Mouse (Mus musculus): ENCODE measurements around the gene Gigyf2.

The Gigyf2 gene

DNA sequence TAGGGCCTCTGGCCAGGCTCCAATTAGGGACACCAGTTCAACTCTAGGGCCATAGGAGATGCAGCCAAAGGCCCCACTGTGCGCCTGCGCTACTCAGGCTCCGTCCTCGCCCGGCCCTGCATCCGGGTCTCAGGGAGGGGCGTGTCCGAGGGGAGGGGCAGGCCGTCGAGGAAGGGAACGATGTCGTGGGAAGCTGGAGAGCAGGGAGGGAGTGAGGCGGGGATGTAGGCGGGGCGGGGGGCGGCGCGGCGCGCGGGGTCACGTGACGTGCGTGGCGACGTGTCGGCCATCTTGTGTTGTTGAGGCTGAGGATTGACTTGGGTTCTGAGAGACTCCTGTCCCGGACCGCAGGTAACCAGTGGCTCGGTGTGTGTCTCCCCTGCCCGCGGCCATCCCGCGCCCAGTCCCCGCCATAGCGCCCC, at the start of gene Gigyf2:
Gene Gigyf2 (plus strand): TSS at position 257 of the 422 bp plus-strand sequence.
- ChIA-PET POLR2A (interaction anchor here (0.5 to 4.3 kb wide), 76 partner anchors 10 to 968 kb away, joined by 3 to 35 read pairs (median 3); partner anchors contain the start of genes Ecel1 (in 1 of the 4), Ncl (in 1 of the 4) and Ptma (in 1 of the 4)), CTCF (interaction anchor here in 3 of 4 experiments (0.6 to 1.3 kb wide), 12 partner anchors 10 to 760 kb away, joined by 3 to 6 read pairs (median 3); no protein-coding TSS in a partner anchor)

- CTCF ChIA-PET: interaction anchor here in 2 of 4 experiments (1.2 to 3.3 kb wide), 2 partner anchors 11 to 34 kb away, joined by 4 to 21 read pairs; no protein-coding TSS in a partner anchor
Observed at GRCm38 (mm10) chr1:87280281-87280680, 46.5 kb upstream of the Gigyf2 start.

GRCm38 (mm10) chr1:87281599-87282412, 45.0 kb upstream of the Gigyf2 start:
- POLR2A ChIA-PET: interaction anchor here in 3 of 4 experiments (0.6 to 3.6 kb wide), 23 partner anchors 9 to 610 kb away, joined by 3 to 13 read pairs (median 4); partner anchors contain the start of genes Chrnd (in 1 of the 3), Efhd1 (in 1 of the 3) and Gigyf2 (in 1 of the 3)
- CTCF ChIA-PET: interaction anchor here (0.6 to 3.3 kb wide), 19 partner anchors 10 to 1387 kb away, joined by 3 to 21 read pairs (median 4); partner anchors contain the start of gene Ecel1 (in 1 of the 4)

More at GRCm38 (mm10) chr1:87280281-87280680, 46.5 kb upstream of the Gigyf2 start:
- POLR2A ChIA-PET: interaction anchor here in 2 of 4 experiments (0.6 to 2.0 kb wide), 7 partner anchors 9 to 51 kb away, joined by 3 to 7 read pairs (median 4); partner anchors contain the start of genes Efhd1 (in 1 of the 2) and Gigyf2 (in 1 of the 2)

- ChIA-PET CTCF (interaction anchor here (0.6 to 3.3 kb wide), 13 partner anchors 9 to 1387 kb away, joined by 3 to 21 read pairs (median 3); partner anchors contain the start of gene Ecel1 (in 1 of the 4)), POLR2A (interaction anchor here in 3 of 4 experiments (0.6 to 3.6 kb wide), 14 partner anchors 10 to 92 kb away, joined by 3 to 13 read pairs (median 4); partner anchors contain the start of gene Chrnd (in 1 of the 3))
Observed at GRCm38 (mm10) chr1:87282413-87282788, 44.4 kb upstream of the Gigyf2 start.

DNA sequence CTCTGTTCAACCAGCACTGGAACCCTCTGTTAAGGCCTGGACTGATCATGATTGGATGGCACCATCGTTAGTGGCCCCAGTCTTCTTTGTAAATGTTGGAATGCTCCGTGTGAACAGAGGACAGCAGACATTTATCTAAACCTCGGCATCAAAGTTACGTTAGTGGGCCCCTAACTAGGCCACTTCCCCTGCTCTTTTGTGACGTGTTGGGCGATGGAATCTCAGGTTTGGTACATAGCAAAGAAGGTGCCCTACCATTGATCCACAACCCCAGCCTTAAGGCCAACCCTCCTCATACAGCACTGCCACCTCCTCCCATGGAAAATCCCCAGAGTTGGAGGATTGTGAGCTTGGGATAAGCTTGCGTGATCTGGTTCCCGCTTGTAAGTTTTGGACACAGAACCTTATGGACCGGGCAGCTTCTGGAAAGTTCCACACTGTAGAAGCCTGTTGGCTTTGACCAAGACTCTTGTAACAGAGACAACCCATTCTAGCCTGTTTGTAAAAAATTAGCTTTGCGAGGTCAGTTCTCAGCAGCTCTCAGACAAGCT, 43.3 kb upstream of the Gigyf2 start:
- ChIA-PET POLR2A (interaction anchor here in 2 of 4 experiments (0.8 to 3.6 kb wide), 8 partner anchors 8 to 43 kb away, joined by 3 to 13 read pairs (median 4); partner anchors contain the start of gene Gigyf2 (in 1 of the 2)), CTCF (interaction anchor here in 1 of 4 experiments (1.1 to 3.3 kb wide), 2 partner anchors 8 to 24 kb away, joined by 4 to 21 read pairs; no protein-coding TSS in a partner anchor)

- POLR2A ChIA-PET: interaction anchor here in 1 of 4 experiments (0.6 kb wide), 2 partner anchors 20 to 601 kb away, joined by 3 to 4 read pairs; no protein-coding TSS in a partner anchor
- CTCF ChIA-PET: interaction anchor here in 1 of 4 experiments (0.6 kb wide), 1 partner anchor 32 kb away, joined by 3 read pairs; no protein-coding TSS in a partner anchor
Observed at GRCm38 (mm10) chr1:87287105-87287504, 39.7 kb upstream of the Gigyf2 start.

DNA sequence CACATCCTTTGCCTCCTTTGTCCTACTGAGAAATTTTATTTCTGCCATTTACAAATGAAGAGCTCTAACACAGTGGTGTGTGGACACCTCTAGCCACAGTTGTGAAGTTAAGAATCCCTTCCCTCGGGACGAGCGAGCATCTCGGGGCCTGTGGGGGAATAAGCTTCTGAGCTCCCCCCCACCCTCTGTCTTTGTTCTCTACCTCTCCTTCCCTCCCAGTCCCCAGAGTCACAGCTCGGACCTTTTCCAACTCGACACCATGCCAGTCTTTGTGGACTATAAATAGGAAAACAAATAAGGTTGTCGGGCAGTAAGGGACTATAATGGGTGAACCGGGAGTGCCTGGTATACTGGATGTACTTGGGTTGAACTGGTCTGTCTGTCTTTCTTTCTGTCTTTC, 35.4 kb upstream of the Gigyf2 start:
- ChIA-PET CTCF (interaction anchor here in 3 of 4 experiments (0.7 to 3.7 kb wide), 4 partner anchors 10 to 147 kb away, joined by 3 to 21 read pairs (median 10); no protein-coding TSS in a partner anchor), POLR2A (interaction anchor here in 2 of 4 experiments (0.6 to 2.7 kb wide), 10 partner anchors 8 to 232 kb away, joined by 3 to 13 read pairs (median 4); partner anchors contain the start of gene Gigyf2 (in 2 of the 2))

DNA sequence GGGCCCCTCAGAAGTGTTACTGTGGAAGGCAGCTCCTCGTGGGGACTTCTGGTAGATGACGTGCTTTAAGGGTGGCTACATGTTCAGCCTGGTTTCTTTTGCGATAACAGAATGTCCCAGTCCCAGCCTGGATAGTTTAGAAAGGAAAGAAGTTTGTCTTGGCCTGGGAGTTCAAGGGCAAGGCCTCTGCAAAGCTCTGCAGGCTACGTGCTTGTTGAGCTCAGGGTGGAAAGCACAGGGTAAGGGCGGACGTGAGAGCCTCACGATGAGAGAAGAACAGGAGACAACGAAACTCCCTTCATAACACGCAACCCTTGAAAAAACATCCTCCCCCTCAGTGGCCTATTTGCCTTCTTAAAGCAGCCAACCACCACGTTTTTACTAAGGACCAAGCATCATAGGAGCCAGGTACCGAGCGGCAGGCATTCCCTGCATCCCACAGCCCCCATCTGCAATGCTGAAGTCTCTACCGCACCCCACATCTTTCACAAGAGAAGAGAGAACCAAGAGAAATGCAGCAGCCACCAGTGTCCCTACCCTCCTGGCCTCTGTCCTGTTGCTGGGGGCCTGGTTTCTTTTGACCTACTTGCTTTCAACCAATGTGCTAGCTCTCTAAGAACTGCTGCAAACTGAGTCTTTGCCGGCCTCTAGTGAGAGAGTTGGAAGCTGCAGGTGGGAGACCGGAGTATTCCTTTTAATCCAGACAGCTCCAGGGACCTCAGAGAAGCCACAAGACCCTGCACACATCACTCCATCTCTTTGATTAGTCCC, 34.2 kb upstream of the Gigyf2 start:
- ChIA-PET CTCF (interaction anchor here (0.5 to 3.7 kb wide), 30 partner anchors 10 to 511 kb away, joined by 3 to 21 read pairs (median 4); partner anchors contain the start of genes Efhd1 (in 1 of the 4) and Sag (in 1 of the 4)), POLR2A (interaction anchor here in 3 of 4 experiments (0.6 to 2.7 kb wide), 19 partner anchors 10 to 766 kb away, joined by 3 to 13 read pairs (median 4); partner anchors contain the start of genes Gigyf2 (in 2 of the 3) and Ptma (in 1 of the 3))

GRCm38 (mm10) chr1:87294063-87294710, 32.6 kb upstream of the Gigyf2 start:
- CTCF ChIA-PET: interaction anchor here in 1 of 4 experiments (1.0 kb wide), 1 partner anchor 36 kb away, joined by 3 read pairs; no protein-coding TSS in a partner anchor

DNA sequence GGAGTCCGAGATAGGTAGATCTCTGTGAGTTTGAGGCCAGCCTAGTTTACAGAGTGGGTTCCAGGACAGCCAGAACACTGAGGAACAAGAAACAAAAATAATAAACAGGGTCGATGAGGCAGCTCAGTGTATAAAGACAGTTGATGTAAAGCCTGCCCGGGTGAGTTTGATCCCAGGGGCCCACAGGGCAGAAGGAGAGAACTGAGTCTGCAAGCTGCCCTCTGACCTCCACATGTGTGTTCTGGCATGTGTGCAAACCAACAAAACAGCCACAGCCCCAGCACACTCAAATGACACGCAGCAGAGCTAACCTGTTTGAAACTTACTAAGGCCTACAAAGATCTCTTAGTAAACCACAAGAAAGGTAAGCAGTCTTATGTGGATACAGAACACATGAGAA, 31.8 kb upstream of the Gigyf2 start:
- POLR2A ChIA-PET: interaction anchor here in 1 of 4 experiments (1.2 kb wide), 1 partner anchor 31 kb away, joined by 11 read pairs; the partner anchor contains the start of gene Gigyf2
- CTCF ChIA-PET: interaction anchor here in 2 of 4 experiments (0.7 to 1.0 kb wide), 2 partner anchors 36 to 1285 kb away, joined by 3 to 9 read pairs; no protein-coding TSS in a partner anchor

More at GRCm38 (mm10) chr1:87294063-87294710, 32.6 kb upstream of the Gigyf2 start:
- POLR2A ChIA-PET: interaction anchor here in 1 of 4 experiments (0.7 to 1.2 kb wide), 2 partner anchors 30 to 32 kb away, joined by 3 to 11 read pairs; partner anchors contain the start of genes Efhd1 and Gigyf2

- ChIA-PET POLR2A (interaction anchor here in 2 of 4 experiments (0.9 to 2.4 kb wide), 8 partner anchors 12 to 71 kb away, joined by 3 to 8 read pairs (median 4); partner anchors contain the start of gene Gigyf2 (in 1 of the 2)), CTCF (interaction anchor here in 2 of 4 experiments (0.6 to 1.0 kb wide), 3 partner anchors 15 to 313 kb away, joined by 3 read pairs; no protein-coding TSS in a partner anchor)
Observed at GRCm38 (mm10) chr1:87297346-87297925, 29.4 kb upstream of the Gigyf2 start.

- CTCF ChIA-PET: interaction anchor here in 1 of 4 experiments (1.3 kb wide), 1 partner anchor 37 kb away, joined by 3 read pairs; no protein-coding TSS in a partner anchor
Observed at GRCm38 (mm10) chr1:87300360-87301286, 26.2 kb upstream of the Gigyf2 start.

DNA sequence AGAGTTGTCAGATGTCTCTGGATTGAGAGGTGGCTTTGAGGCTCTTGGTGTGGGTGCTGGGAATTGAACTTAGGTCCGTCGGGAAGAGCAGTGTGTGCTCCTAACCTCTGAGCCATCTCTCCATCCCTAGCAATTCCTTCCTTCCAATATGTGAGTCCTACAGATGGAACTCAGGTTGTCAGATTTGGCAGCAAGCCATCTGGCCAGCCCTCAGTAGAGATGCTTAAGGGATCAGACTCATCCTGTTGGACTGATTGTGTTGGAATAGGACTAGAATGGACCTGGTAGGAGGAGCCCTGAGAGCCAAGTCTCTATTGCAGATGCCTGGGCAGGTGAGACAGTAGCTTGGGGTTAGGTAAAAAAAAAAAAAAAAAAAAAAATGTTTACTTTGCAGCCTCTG, 24.8 kb upstream of the Gigyf2 start:
- POLR2A ChIA-PET: interaction anchor here in 2 of 4 experiments (0.5 to 1.9 kb wide), 5 partner anchors 8 to 904 kb away, joined by 3 to 6 read pairs (median 4); no protein-coding TSS in a partner anchor

More at GRCm38 (mm10) chr1:87300360-87301286, 26.2 kb upstream of the Gigyf2 start:
- POLR2A ChIA-PET: interaction anchor here in 2 of 4 experiments (0.6 to 1.9 kb wide), 5 partner anchors 9 to 183 kb away, joined by 3 to 4 read pairs (median 4); partner anchors contain the start of gene Gigyf2 (in 1 of the 2)

DNA sequence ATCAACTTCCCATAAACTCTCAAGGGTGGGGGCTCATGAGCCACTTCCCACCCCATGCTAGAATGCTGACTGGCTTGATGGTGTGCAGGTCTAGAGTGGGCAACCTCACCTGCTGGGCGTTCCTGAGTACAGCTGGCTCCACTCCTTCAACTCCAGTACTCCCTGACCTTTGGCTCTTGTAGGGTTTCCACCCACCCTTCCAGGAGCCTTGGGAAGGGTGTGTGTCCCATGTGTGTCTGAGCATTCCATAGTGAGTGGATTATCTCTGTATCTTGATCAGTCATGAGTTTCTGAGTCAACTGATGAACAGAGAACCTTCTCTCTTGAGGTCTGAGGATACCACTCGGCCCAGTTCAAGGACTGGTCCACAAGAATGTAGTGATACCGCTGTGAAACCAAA, 17.8 kb upstream of the Gigyf2 start:
- CTCF ChIA-PET: interaction anchor here in 1 of 4 experiments (0.9 kb wide), 2 partner anchors 10 to 63 kb away, joined by 3 to 4 read pairs; no protein-coding TSS in a partner anchor
- POLR2A ChIA-PET: interaction anchor here in 3 of 4 experiments (0.8 to 2.5 kb wide), 17 partner anchors 8 to 866 kb away, joined by 3 to 13 read pairs (median 4); partner anchors contain the start of genes Gigyf2 (in 2 of the 3) and Efhd1 (in 1 of the 3)

More for the DNA sequence above, 24.8 kb upstream of the Gigyf2 start:
- CTCF ChIA-PET: interaction anchor here in 3 of 4 experiments (0.6 to 1.5 kb wide), 3 partner anchors 9 to 388 kb away, joined by 3 to 4 read pairs (median 4); no protein-coding TSS in a partner anchor

Measured in embryonic stem cell, embryonic (primary cell).